Mouse (Mus musculus) bone marrow, adult 2 months (tissue): ENCODE measurements around the gene Fam126b. TPM values are rescaled to one million over a fixed set of nuclear protein-coding genes. Genes with fewer than 3 reads are reported as not detected.
"Not testable (repeated sequence)": the region's sequence is repeated elsewhere in the genome, so short reads cannot be mapped to it uniquely, and the experiment has no call there.

ENCODE experiments used
- H3K27ac ChIP-seq: fragments of 200-500 bp; 2 replicates; pipeline ENCODE4 v1.5.1; 2012; ENCODE audit warnings: low read depth, mild to moderate bottlenecking, control low read depth, inconsistent platforms, low read length; ENCODE audit not compliant: control insufficient read depth, poor library complexity, insufficient read depth
- H3K4me1 ChIP-seq: fragments of 200-500 bp; 2 replicates; pipeline ENCODE4 v1.6.1; 2011; ENCODE audit warnings: low read length; ENCODE audit not compliant: control insufficient read depth, insufficient read depth
- H3K4me3 ChIP-seq: fragments of 200-500 bp; replicated peaks from 2 replicates; pipeline ENCODE3; 2011; ENCODE audit warnings: mild to moderate bottlenecking, low read depth, low read length, control low read depth; ENCODE audit not compliant: control insufficient read depth
- CTCF ChIP-seq: fragments of 200-500 bp; IDR thresholded peaks from 2 replicates; pipeline ENCODE4 v1.5.1; 2011; ENCODE audit warnings: low read length, control low read depth; ENCODE audit not compliant: control insufficient read depth, insufficient read depth
- POLR2A ChIP-seq: fragments of 200-500 bp; IDR thresholded peaks from 2 replicates; pipeline ENCODE4 v1.6.1; 2011; ENCODE audit warnings: low read depth, mild to moderate bottlenecking, control low read depth, low read length, borderline replicate concordance; ENCODE audit not compliant: control insufficient read depth
- WGBS: fragments of 180-500 bp; shearing (Covaris S2); methylation state at CpG from one replicate; pipeline ENCODE4 v1.1.7; 2018; 5-methylcytosine and 5-hydroxymethylcytosine counted together
- polyA plus RNA-seq: library from polyadenylated mRNA; stranded (reverse); fragments of >200 nt; gene quantifications from 2 replicates; pipeline ENCODE4 v1.2.4, GENCODE M21; 2011; ENCODE audit warnings: low replicate concordance; ENCODE audit not compliant: missing spikeins, insufficient read depth, insufficient read length

Gene Fam126b
- polyA plus RNA-seq, 1 experiment: 4.0 TPM

DNA sequence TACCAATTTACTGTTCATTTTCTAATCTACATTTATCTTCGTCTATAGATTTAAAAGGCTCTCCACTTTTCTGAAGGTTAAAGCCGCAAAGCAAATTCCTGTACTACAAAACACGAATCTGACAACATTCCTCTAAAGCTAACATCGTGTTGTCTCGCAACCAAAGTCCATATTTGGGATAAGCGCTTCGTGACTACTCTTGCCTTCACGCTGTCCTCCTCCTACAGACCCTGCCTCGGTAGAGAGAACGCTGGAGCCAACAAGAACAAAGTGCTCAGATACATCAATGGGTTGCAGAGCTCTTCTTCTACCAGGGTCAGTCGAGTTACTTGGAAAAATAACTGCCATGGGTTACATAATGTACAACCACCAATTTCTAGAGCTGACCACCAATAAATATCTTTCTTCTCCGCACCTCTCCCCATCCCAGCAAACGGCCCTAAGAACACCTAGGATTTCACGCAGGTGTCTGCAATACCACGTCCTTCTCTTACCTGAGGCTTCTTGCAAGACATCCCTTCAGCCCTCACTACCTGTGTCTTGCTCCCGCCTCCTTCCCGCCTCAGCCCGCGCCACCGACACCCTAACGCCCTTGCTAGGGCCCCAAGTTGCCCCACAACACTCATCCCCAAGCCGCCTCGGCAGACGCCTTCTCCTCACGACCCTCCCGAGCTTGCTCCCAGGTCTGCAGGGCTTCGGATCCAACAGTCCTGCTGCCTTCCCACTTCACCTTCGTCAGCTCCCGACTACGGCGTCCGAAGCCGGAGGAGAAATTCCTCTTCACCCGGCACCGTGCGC lies 551 bp downstream of the Fam126b start:
- peak overlapping the region; percentile 80 for H3K4me3 ChIP-seq
- TF ChIP-seq CTCF: no peak
- no peak for TF ChIP-seq POLR2A
- 3% methylated on average over 36 of the region's 36 CpGs for WGBS
- H3K4me1 ChIP-seq: peaks cover 2% of the 10 kb centered on the region; the same call in 1 of the 2 replicates
- H3K27ac ChIP-seq: no peak overlapping the region

DNA sequence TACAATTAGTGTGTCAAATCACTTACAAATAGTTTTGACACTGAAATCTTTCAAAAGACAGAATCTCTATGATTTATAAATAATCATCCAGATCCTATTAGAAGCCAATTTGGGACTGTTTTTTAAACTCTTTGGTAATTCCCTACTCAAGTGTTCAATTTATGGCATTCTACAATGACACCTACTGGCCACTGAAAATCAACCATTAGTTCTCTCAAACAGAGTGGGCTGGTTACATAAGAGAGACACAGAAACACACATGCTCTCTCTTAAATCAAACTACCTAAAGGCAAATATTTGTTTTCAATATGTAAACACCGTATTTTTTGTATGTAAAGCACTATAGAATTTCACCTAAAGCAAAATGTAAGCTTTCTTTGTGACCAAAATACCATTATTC lies 1.9 kb downstream of the Fam126b start:
- TF ChIP-seq POLR2A (no peak), CTCF (no peak)
- WGBS: 60% methylated on average over 1 of the region's 1 CpGs
- peaks cover 2% of the 10 kb centered on the region; the same call in 1 of the 2 replicates for H3K4me1 ChIP-seq
- no peak overlapping the region for H3K4me3 ChIP-seq
- no peak overlapping the region for H3K27ac ChIP-seq

DNA sequence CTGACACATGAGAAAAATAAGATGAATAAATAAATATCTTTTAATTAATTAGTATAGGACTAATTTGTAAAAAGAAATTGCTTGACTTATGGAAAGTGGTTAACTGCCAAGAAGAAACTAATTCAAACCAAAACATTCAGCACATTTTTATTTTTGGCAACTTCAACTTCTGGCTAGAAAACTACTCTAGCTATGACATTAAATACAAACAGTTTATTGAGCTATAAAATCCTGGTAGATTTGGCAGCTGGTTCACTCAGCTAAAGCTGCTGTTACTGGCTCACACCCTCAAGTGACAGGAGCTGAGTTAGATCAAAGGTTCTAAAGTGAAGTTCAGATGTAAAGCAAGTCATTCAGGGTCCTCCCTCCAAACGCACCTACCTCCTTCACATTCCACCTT lies 3.5 kb downstream of the Fam126b start:
- peaks cover 2% of the 10 kb centered on the region; the same call in 1 of the 2 replicates for H3K4me1 ChIP-seq
- 64% methylated on average over 1 of the region's 1 CpGs for WGBS
- TF ChIP-seq POLR2A: no peak
- no peak for TF ChIP-seq CTCF

DNA sequence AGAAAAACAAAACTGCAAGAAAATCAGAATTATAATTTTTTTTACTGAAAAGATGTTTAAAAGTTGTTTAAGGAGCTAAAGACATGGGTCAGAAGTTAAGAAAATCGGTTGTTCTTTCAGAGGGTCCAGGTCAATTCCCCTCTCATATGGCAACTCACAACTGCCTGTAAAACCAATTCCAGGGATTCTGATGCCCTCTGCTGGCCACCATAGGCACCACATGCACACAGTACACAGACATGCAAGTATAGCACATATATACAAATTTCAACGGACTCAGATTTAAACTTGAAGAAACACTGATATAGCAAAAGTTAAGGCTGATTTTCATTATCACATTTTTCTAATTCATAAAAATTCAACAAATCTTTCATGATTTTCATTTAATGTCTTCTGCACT lies 6.9 kb downstream of the Fam126b start:
- Histone ChIP-seq H3K27ac (no peak overlapping the region), H3K4me1 (no peaks in the 10 kb centered on the region; the same call in 1 of the 2 replicates), H3K4me3 (no peak overlapping the region)
- TF ChIP-seq POLR2A (no peak), CTCF (peak; percentile 50)
- WGBS: 85% methylated on average over 2 of the region's 2 CpGs

More for the DNA sequence above, 3.5 kb downstream of the Fam126b start:
- Histone ChIP-seq H3K27ac (no peak overlapping the region), H3K4me3 (no peak overlapping the region)

DNA sequence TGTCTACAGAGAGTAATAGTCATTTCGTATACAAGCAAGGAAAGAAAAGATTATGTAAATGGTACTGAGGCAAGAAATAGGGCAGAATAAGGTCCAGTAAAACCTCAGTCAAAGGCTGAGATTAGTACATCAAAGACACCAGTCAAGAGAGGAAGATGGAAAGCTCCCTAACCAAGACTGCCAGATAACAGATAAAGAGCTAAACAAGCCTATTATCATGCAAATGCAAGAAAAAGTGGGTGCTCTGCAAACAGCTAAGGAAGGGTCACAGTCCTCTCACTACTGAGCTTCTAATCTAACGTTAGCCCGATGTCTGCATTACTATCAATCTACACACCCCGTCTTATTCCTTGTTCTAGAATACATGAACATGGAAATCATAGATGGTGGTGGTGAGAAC lies 15.7 kb downstream of the Fam126b start:
- TF ChIP-seq CTCF (no peak), POLR2A (no peak)
- Histone ChIP-seq H3K4me3 (no peak overlapping the region), H3K27ac (no peak overlapping the region), H3K4me1 (no peaks in the 10 kb centered on the region; the same call in 1 of the 2 replicates)
- WGBS: 75% methylated on average over 4 of the region's 4 CpGs

DNA sequence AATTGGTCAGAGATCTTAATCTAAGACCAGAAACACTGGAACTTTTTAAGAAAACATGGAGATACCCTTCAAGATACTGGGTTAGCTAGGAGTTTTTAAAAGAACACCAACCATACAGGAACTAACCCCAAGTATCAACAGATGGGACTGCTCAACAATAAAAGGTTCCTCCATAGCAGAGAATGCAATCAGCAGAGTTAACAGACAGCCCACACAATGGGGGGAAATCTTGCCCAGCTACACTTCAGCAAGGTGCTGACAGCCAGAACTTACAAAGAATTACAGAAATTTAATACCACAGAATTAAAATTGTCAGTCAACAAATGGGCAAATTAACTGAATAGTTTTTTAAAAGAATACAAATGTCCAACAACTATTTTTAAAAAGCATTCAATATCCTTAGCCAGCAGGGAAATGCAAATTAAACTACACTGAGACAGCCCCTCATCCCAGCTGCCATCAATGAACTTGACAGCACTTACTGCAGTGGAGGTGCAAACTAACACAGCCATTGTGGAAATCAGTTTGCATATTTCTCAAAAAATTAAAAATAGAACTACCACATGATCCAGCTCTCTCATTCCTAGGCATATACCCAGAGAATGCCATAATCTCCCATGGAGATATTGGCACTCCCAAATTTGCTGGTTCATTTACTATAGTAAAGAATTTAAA lies 17.5 kb downstream of the Fam126b start:
- TF ChIP-seq CTCF (no peak), POLR2A (no peak)
- Histone ChIP-seq H3K27ac (no peak overlapping the region), H3K4me1 (no peaks in the 10 kb centered on the region), H3K4me3 (no peak overlapping the region)

DNA sequence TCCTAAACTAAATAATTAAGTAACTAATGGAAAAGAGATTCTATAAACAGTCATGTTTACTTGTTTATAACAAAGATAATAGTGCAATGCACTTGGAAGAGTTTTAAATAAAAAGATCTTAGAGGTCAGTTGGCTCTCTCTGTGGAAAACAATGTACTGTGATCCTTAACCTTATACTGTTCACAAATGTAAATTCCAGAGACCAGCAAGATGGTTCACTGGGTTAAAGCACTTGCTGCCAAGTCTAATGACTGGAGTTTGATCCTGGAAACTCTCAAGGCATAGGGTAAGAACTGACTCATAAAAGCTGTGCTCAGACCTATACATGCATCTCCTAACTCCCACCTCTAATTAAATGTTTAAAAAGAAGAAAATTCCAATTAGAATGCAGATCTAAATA lies 19.5 kb downstream of the Fam126b start:
- TF ChIP-seq CTCF (no peak), POLR2A (no peak)
- no peak overlapping the region for H3K4me3 ChIP-seq
- H3K4me1 ChIP-seq: no peaks in the 10 kb centered on the region
- no peak overlapping the region for H3K27ac ChIP-seq

DNA sequence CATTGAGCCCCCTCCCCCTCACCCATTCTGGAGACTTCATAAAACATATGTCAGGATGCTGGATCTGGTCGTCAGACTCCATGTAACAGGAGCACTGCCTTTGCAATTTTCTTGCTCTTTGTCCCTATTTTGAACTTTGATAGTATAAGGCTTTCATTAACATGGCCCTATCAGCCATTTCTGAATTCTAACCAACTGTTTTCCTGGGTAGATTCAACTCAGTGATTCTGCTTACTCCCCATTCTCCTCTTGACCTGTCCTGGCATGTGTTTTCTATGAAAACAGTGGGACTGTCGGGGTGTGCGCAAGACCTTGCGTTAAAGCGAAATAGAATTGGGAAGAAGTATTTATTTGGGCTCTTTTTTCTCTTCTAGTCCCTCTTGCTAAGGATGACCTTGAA lies 21.1 kb downstream of the Fam126b start:
- Histone ChIP-seq H3K27ac (no peak overlapping the region), H3K4me3 (no peak overlapping the region), H3K4me1 (no peaks in the 10 kb centered on the region)
- WGBS: 89% methylated on average over 5 of the region's 5 CpGs
- no peak for TF ChIP-seq POLR2A
- no peak for TF ChIP-seq CTCF

DNA sequence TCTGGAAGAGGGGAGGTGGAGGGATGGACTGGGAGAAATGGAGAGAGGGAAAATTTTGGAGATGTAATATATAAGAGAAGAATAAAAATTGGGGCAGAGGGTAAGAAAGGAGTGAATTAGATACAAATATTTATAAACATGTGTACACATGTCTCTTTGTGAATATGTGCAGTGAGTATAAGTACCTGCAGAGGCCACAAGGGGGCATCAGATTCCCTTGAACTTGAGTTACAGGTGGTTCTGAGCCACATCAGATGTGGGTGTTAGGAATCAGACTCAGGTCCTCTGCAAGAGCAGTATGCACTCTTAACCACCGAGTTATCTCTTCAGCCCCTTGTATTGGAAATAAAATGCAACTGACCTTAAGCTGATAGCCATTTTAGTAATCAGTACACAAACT lies 23.7 kb downstream of the Fam126b start:
- TF ChIP-seq POLR2A (no peak), CTCF (0 out of 2 replicates have a peak, but pooled peaks have one; percentile 17)
- no peak overlapping the region for H3K4me3 ChIP-seq
- WGBS: 67% methylated on average over 1 of the region's 1 CpGs

DNA sequence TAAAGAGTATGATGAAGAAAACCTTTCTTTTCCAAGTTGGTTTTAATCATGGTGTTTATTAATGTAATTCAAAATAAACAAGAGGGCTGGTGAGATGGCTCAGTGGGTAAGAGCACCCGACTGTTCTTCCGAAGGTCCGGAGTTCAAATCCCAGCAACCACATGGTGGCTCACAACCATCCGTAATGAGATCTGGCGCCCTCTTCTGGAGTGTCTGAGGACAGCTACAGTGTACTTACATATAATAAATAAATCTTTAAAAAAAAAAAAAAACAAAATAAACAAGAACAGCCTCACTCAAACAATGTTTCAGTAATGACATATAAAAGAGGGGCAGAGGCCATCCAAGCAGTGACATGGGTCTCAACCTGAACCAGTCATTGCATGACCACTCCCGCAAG lies 25.8 kb downstream of the Fam126b start:
- H3K4me1 ChIP-seq, H3K4me3 ChIP-seq, H3K27ac ChIP-seq: not testable (repeated sequence)
- 87% methylated on average over 6 of the region's 6 CpGs for WGBS

More for the DNA sequence above, 23.7 kb downstream of the Fam126b start:
- Histone ChIP-seq H3K27ac (no peak overlapping the region), H3K4me1 (no peaks in the 10 kb centered on the region)
